Mouse (Mus musculus): ENCODE results near the gene Cachd1.

GRCm38 (mm10) chr4:100752278-100752677, 24.2 kb upstream of the Cachd1 start:
- TF ChIP-seq TAL1 (IDR thresholded peaks at IDR 0.05; ENCODE audit: low read length) (no peak), GATA1 (IDR thresholded peaks at IDR 0.05; ENCODE audit: low read length) (no peak)

All from erythroblast, embryonic 14.5 days (primary cell).